Mouse (Mus musculus) embryonic facial prominence, embryonic 13.5 days (tissue): Measurements from ENCODE around the gene Mgmt. TPM values are rescaled to one million over a fixed set of nuclear protein-coding genes. Genes with fewer than 3 reads are reported as not detected.
A peak's percentile ranks its signal among the peaks of the same experiment; 100 is the strongest.

Experiments
- ATAC-seq: fragments of 200-750 bp; cut with Nextera tagmentation; 2 replicates; pipeline ENCODE4 v1.8.0; 2017; ENCODE audit warnings: low read depth; ENCODE audit not compliant: insufficient number of reproducible peaks, insufficient read depth, low FRiP score, low TSS enrichment
- H3K27ac ChIP-seq: fragments of 300-500 bp; sonication (generic); 2 replicates; pipeline ENCODE4 v1.5.1; 2015; ENCODE audit warnings: moderate library complexity, mild to moderate bottlenecking, inconsistent platforms
- H3K27me3 ChIP-seq: fragments of 300-500 bp; sonication (generic); 2 replicates; pipeline ENCODE4 v1.6.1; 2015; ENCODE audit warnings: mild to moderate bottlenecking, inconsistent platforms
- H3K36me3 ChIP-seq: fragments of 300-500 bp; sonication (generic); 2 replicates; pipeline ENCODE4 v1.6.1; 2015; ENCODE audit warnings: mild to moderate bottlenecking, inconsistent platforms
- H3K4me1 ChIP-seq: fragments of 300-500 bp; sonication (generic); 2 replicates; pipeline ENCODE4 v1.6.1; 2015; ENCODE audit warnings: inconsistent platforms
- H3K4me2 ChIP-seq: fragments of 300-500 bp; sonication (generic); 2 replicates; pipeline ENCODE4 v1.6.1; 2015; ENCODE audit warnings: moderate library complexity, mild to moderate bottlenecking, inconsistent platforms
- H3K4me3 ChIP-seq: fragments of 300-500 bp; sonication (generic); 2 replicates; pipeline ENCODE4 v1.5.1; 2015; ENCODE audit warnings: mild to moderate bottlenecking, inconsistent platforms
- H3K9ac ChIP-seq: fragments of 300-500 bp; sonication (generic); 2 replicates; pipeline ENCODE4 v1.6.1; 2015; ENCODE audit warnings: mild to moderate bottlenecking, inconsistent platforms
- H3K9me3 ChIP-seq: fragments of 300-500 bp; sonication (generic); 2 replicates; pipeline ENCODE4 v1.6.1; 2016; ENCODE audit warnings: inconsistent platforms
- WGBS: fragments of 180-500 bp; shearing (Covaris S2); methylation state at CpG from one replicate; pipeline ENCODE4 v1.1.7; 2015; ENCODE audit warnings: mixed read lengths; 5-methylcytosine and 5-hydroxymethylcytosine counted together
- polyA plus RNA-seq: library from polyadenylated mRNA; unstranded; fragments of >200 nt; fragmentation: Nextera tagmentation; extraction: Ambion mirVana; gene quantifications from 2 replicates; pipeline ENCODE4 v1.2.1, GENCODE M21; 2015

Mgmt gene
- polyA plus RNA-seq, 1 experiment from 2014 or later, result 7.1 TPM

GRCm38 (mm10) chr7:137121243-137121858 is 226.9 kb downstream of the Mgmt start:
- 64% methylated on average over 16 of the region's 16 CpGs for WGBS
- Histone ChIP-seq H3K4me3 (no peak overlapping the region), H3K27me3 (no peaks in the 10 kb centered on the region), H3K9me3 (no peaks in the 10 kb centered on the region), H3K4me1 (peaks cover 8% of the 10 kb centered on the region), H3K9ac (no peak overlapping the region), H3K36me3 (no peaks in the 10 kb centered on the region), H3K4me2 (no peak overlapping the region), H3K27ac (no peak overlapping the region)
- ATAC-seq, result no peak

- no peaks in the 10 kb centered on the region for H3K36me3 ChIP-seq
- ATAC-seq, result no peak
- peaks cover 6% of the 10 kb centered on the region; the same call in 1 of the 2 replicates for H3K4me1 ChIP-seq
- H3K27ac ChIP-seq, result no peak overlapping the region
- H3K9ac ChIP-seq, result no peak overlapping the region
- H3K9me3 ChIP-seq, result no peaks in the 10 kb centered on the region
- H3K27me3 ChIP-seq, result 0 out of 2 replicates have a peak, but pooled peaks cover 3% of the 10 kb centered on the region
- no peak overlapping the region for H3K4me3 ChIP-seq
- H3K4me2 ChIP-seq, result no peak overlapping the region
- 88% methylated on average over 8 of the region's 8 CpGs for WGBS
Observed at GRCm38 (mm10) chr7:137128726-137129125, 234.3 kb downstream of the Mgmt start.

- H3K9ac ChIP-seq, result no peak overlapping the region
- H3K27ac ChIP-seq, result no peak overlapping the region
- H3K36me3 ChIP-seq, result no peaks in the 10 kb centered on the region
- WGBS, result 76% methylated on average over 10 of the region's 10 CpGs
- no peaks in the 10 kb centered on the region for H3K9me3 ChIP-seq
- peaks cover 6% of the 10 kb centered on the region; the same call in 1 of the 2 replicates for H3K4me1 ChIP-seq
- no peak overlapping the region for H3K4me3 ChIP-seq
- H3K4me2 ChIP-seq, result no peak overlapping the region
- 0 out of 2 replicates have a peak, but pooled peaks cover 3% of the 10 kb centered on the region for H3K27me3 ChIP-seq
- ATAC-seq, result no peak
Observed at GRCm38 (mm10) chr7:137130211-137130610, 235.8 kb downstream of the Mgmt start.

DNA sequence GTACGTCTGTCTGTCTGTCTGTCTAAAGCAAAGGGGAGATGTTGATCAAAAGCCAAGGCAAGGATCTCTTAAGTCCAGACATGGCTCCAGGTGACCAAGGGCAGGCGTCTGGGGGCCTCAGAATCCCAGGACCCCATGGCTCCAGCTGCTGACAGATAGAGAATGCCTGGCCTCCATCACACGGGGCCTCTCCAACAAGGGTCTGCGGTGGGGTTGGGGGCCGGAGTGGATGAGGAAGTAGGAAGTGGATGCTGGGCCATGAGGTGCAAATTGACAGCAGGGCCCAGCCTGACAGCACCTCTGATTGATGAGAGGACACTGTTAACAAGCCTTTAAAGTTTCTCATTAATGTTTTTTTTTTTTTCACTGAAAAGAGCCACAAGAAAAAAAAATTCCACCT is 237.5 kb downstream of the Mgmt start:
- ATAC-seq, result no peak
- 0 out of 2 replicates have a peak, but pooled peaks cover 3% of the 10 kb centered on the region for H3K27me3 ChIP-seq
- H3K4me2 ChIP-seq, result no peak overlapping the region
- H3K27ac ChIP-seq, result no peak overlapping the region
- 70% methylated on average over 5 of the region's 5 CpGs for WGBS
- H3K36me3 ChIP-seq, result no peaks in the 10 kb centered on the region
- H3K9ac ChIP-seq, result no peak overlapping the region
- no peak overlapping the region for H3K4me3 ChIP-seq
- peaks cover 6% of the 10 kb centered on the region; the same call in 1 of the 2 replicates for H3K4me1 ChIP-seq
- H3K9me3 ChIP-seq, result no peaks in the 10 kb centered on the region

GRCm38 (mm10) chr7:137138101-137138500 is 243.7 kb downstream of the Mgmt start:
- 27% methylated on average over 5 of the region's 5 CpGs for WGBS
- ATAC-seq, result peak; percentile 26; the same call in 1 of the 2 replicates

DNA sequence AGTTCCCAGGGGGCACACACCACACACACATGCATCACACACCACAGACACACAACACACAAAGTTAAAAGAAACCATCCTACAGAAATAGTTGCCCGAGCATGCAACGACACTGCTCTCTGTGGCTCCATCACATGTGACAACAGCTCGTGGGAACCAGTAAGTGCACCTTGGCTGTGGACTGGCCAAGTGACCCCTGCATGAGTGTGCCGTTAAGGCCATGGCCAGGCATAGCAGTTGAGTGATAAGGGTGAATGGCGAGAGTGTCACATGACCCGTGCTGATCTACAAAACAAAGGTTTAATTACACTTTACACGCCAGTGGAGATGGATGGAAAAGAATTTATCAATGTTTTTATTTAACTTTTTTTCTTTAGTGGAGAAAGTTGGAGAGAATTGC is 245.9 kb downstream of the Mgmt start:
- Histone ChIP-seq H3K27ac (no peak overlapping the region), H3K4me3 (no peak overlapping the region), H3K36me3 (no peaks in the 10 kb centered on the region), H3K9me3 (no peaks in the 10 kb centered on the region), H3K9ac (no peak overlapping the region), H3K4me1 (peaks cover 17% of the 10 kb centered on the region), H3K4me2 (no peak overlapping the region), H3K27me3 (0 out of 2 replicates have a peak, but pooled peaks cover 3% of the 10 kb centered on the region)
- WGBS, result 79% methylated on average over 7 of the region's 7 CpGs
- no peak for ATAC-seq

More at GRCm38 (mm10) chr7:137138101-137138500, 243.7 kb downstream of the Mgmt start:
- no peak overlapping the region for H3K27ac ChIP-seq
- peaks cover 12% of the 10 kb centered on the region for H3K4me1 ChIP-seq
- H3K4me3 ChIP-seq, result no peak overlapping the region
- H3K27me3 ChIP-seq, result 0 out of 2 replicates have a peak, but pooled peaks cover 3% of the 10 kb centered on the region
- H3K9ac ChIP-seq, result no peak overlapping the region
- H3K36me3 ChIP-seq, result no peaks in the 10 kb centered on the region
- no peaks in the 10 kb centered on the region for H3K9me3 ChIP-seq
- H3K4me2 ChIP-seq, result no peak overlapping the region

- H3K4me3 ChIP-seq, result no peak overlapping the region
- 0 out of 2 replicates have a peak, but pooled peaks cover 3% of the 10 kb centered on the region for H3K27me3 ChIP-seq
- no peak for ATAC-seq
- H3K4me2 ChIP-seq, result no peak overlapping the region
- no peaks in the 10 kb centered on the region for H3K36me3 ChIP-seq
- no peak overlapping the region for H3K9ac ChIP-seq
- WGBS, result 51% methylated on average over 3 of the region's 3 CpGs
- H3K4me1 ChIP-seq, result peaks cover 17% of the 10 kb centered on the region
- H3K27ac ChIP-seq, result no peak overlapping the region
- no peaks in the 10 kb centered on the region for H3K9me3 ChIP-seq
Observed at GRCm38 (mm10) chr7:137141386-137141785, 247.0 kb downstream of the Mgmt start.

- H3K4me3 ChIP-seq, result no peak overlapping the region
- H3K4me2 ChIP-seq, result no peak overlapping the region
- 65% methylated on average over 12 of the region's 12 CpGs for WGBS
Observed at GRCm38 (mm10) chr7:137147101-137147500, 252.7 kb downstream of the Mgmt start.

GRCm38 (mm10) chr7:137151854-137152253 is 257.4 kb downstream of the Mgmt start:
- H3K9me3 ChIP-seq, result no peaks in the 10 kb centered on the region
- no peak overlapping the region for H3K4me3 ChIP-seq
- no peaks in the 10 kb centered on the region for H3K27me3 ChIP-seq
- H3K27ac ChIP-seq, result no peak overlapping the region
- peaks cover 10% of the 10 kb centered on the region; the same call in 1 of the 2 replicates for H3K4me1 ChIP-seq
- no peaks in the 10 kb centered on the region for H3K36me3 ChIP-seq
- no peak for ATAC-seq
- no peak overlapping the region for H3K9ac ChIP-seq
- WGBS, result 88% methylated on average over 2 of the region's 2 CpGs
- no peak overlapping the region for H3K4me2 ChIP-seq

More at GRCm38 (mm10) chr7:137147101-137147500, 252.7 kb downstream of the Mgmt start:
- Histone ChIP-seq H3K4me1 (peaks cover 14% of the 10 kb centered on the region), H3K27ac (no peak overlapping the region), H3K36me3 (no peaks in the 10 kb centered on the region), H3K27me3 (no peaks in the 10 kb centered on the region), H3K9ac (no peak overlapping the region), H3K9me3 (no peaks in the 10 kb centered on the region)
- no peak for ATAC-seq

DNA sequence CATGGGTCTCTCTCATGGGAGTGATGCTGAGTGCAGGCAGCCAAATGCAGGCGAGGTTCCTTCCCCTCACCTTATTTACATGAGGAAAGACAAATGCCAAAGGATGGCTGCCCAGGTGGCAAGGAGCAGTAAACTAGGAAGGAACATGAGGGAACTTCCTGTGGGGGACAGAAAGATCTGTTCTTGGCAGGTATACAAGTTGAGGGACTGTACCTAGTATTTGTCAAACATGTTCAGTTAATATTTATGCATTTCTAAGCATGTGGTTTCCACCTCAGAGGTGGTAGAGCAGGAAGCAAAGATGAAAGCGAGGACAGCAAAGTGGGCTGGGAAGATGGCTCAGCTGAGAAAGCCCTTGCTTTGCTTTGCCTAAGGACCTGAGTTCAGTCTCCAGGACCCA is 260.2 kb downstream of the Mgmt start:
- Histone ChIP-seq H3K4me1 (no peaks in the 10 kb centered on the region), H3K9me3 (no peaks in the 10 kb centered on the region), H3K36me3 (no peaks in the 10 kb centered on the region), H3K27me3 (no peaks in the 10 kb centered on the region), H3K4me2 (no peak overlapping the region), H3K27ac (no peak overlapping the region), H3K9ac (no peak overlapping the region), H3K4me3 (no peak overlapping the region)
- WGBS, result 77% methylated on average over 2 of the region's 2 CpGs
- ATAC-seq, result no peak

- Histone ChIP-seq H3K4me2 (no peak overlapping the region), H3K36me3 (no peaks in the 10 kb centered on the region), H3K27ac (no peak overlapping the region), H3K9me3 (no peaks in the 10 kb centered on the region), H3K9ac (no peak overlapping the region), H3K4me1 (no peaks in the 10 kb centered on the region), H3K4me3 (no peak overlapping the region), H3K27me3 (no peaks in the 10 kb centered on the region)
- no peak for ATAC-seq
Observed at GRCm38 (mm10) chr7:137159086-137159485, 264.7 kb downstream of the Mgmt start.

DNA sequence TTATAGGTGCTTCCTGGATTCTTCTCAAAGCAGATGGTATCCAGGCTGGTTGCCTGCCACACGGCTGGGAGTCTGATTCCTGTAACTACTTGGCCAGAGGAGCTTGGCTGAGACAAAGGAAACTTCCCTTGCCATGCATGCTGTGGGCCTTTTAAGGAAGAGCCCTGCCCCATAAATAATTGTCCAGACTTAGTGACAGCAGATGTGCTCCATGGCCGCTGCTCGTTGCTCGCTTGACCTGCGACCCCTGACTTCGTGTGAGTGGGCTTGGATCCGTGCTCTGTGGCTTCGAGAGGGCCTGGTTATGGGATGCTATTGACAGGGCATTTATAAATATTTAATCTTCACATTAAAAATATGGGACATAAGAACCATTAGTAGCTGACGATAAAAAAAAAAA is 277.9 kb downstream of the Mgmt start:
- no peaks in the 10 kb centered on the region for H3K27me3 ChIP-seq
- no peaks in the 10 kb centered on the region; the same call in 1 of the 2 replicates for H3K9me3 ChIP-seq
- H3K36me3 ChIP-seq, result no peaks in the 10 kb centered on the region
- no peak overlapping the region for H3K4me2 ChIP-seq
- 53% methylated on average over 9 of the region's 9 CpGs for WGBS
- H3K27ac ChIP-seq, result no peak overlapping the region
- H3K4me1 ChIP-seq, result no peaks in the 10 kb centered on the region
- H3K4me3 ChIP-seq, result no peak overlapping the region
- no peak overlapping the region for H3K9ac ChIP-seq
- no peak for ATAC-seq
